Mouse (Mus musculus): ENCODE results near the gene Chid1.

Gene Chid1

DNA sequence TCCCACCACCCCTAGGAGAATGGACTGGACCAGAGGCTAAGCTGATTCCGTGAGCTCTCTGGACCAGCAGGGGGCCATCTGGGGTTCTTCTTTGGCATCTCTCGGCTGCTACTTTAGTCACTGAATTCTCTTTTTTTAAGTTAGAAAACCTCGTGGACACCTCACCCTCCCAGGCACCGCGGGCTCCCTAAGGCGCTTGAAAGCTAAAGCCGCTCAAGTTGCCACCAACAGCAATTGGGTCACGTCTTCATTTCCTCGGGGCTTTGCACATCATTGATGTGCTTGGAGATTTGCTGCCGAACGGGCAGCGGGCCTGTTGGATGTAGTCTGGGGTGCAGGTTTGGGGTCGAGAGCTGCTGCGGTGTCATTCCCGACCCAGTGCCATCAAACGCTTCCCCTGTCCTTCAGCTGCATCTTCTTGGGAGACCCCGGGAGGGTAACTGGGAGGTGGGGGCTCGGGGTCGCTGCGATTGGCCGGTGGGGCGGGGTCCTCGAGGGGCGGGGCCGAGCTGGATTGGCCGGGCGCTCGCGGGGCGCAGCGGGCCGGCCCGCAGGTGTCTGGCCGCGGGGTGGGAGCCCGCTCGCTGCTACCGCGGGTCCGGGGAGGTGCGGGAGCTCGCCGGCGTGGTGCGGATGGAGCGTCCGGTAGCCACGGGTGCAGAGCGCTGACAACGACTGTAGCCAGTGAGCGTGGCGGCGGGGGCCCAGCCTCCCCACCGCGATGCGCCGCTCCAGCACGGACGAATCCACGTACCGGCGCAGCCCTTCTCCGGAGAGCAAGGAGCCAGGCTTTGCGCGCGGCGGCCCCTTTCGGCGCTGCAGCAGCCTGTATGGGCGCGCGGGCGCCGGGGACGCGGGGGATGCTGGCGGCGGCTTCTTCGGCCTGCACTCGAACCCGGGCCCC, 57.9 kb downstream of the Chid1 start:
- H3K27me3 ChIP-seq (ENCODE audit: control insufficient read depth, insufficient read depth, low read length, poor library complexity, severe bottlenecking), result no peaks in the 10 kb centered on the region
- DNase-seq (ENCODE audit: low read depth, low spot score), result peak; percentile 68
- H3K36me3 ChIP-seq (ENCODE audit: control insufficient read depth, insufficient read depth, low read length, poor library complexity, severe bottlenecking), result no peaks in the 10 kb centered on the region

DNA sequence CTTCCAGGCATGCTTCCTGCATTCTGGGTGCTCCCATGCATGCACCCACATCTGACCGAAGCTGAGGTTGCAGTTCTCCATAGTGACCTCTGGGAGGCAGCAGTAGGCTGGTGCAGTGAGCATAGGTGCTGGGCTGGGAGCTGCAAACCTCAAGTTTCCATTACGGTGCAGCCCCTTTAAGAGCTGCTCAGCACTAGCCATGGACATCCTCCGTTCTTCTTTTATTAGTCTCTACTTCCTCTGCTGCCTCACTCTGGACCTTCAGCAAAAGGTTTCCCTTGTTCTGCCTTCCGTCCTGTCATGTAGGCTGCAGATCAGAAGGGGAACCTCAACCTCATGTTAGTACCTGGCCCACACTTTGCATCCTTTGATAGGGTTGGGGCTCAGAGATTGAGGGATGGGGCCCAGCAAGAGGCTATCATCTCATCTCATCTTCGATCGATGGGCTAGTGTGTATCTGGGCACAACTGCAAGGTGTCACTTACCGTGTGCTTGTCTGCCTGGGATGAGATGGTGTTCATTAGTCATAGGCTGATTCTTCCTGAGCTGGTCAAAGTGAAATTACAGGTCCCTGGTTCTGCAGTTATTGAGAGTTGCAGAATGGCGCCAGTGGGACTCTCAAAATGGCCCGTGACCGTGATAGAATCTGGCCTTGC, 58.7 kb downstream of the Chid1 start:
- no peaks in the 10 kb centered on the region for H3K36me3 ChIP-seq (ENCODE audit: control insufficient read depth, insufficient read depth, low read length, poor library complexity, severe bottlenecking)
- peak; percentile 95 for DNase-seq (ENCODE audit: low read depth, low spot score)
- H3K27me3 ChIP-seq (ENCODE audit: control insufficient read depth, insufficient read depth, low read length, poor library complexity, severe bottlenecking), result no peaks in the 10 kb centered on the region

DNA sequence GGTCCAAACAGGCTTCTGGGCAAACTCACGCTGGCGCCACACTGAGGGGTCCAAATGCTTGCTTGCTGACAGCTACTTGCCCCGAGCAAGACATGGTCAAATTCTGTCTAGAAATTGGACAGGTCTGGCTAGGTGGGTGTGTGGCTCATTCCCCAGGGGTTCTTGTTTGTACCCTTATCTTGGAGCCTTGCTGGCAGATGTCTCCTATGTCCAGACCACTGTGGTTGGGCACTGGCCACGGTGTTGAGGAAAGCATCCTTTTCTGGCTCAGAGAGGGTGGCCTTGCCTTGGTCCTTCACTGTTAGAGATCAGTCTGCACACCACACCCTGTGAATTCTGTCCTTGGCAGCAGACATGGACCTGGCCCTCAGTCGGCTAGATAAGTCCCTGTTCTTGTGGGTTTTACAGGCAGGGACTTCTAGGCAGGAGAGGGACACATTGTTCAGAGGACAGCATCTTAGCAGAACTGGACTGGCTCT, 61.3 kb downstream of the Chid1 start:
- no peak for DNase-seq (ENCODE audit: low read depth, low spot score)

DNA sequence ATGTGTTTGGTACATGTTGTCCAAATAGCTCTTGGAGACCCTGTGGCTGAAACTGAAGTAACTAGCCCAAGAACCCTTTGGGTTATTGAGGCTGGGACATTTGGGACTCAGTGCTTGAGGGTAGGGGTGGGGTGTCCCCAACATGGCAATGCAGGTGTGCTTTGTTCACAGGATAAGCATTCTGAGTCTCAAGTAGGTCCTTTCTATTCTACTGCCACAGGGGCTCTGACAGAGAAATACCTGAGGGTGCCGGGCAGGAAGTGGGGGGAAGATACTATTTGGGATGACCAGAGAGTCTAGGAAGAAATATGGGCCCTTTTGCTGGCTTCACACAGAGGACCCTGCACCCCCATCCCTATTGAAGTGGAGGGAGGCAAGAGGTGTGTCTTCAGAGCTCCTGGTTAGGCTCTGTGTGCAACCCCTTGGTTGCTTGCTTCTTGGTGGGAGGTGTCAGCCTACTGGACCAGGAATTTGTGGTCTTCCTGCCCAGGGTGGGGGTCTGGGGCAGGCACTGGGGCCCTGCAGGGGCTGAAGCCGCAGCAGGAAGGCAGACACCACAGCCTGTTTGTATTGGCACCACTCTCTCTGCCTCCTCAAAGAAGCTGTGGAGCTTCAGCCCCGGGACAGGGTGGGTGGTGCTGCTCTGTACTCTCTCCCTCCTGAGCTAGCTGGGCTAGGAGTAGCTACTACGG, 61.9 kb downstream of the Chid1 start:
- Histone ChIP-seq H3K27me3 (ENCODE audit: control insufficient read depth, insufficient read depth, low read length, poor library complexity, severe bottlenecking) (no peaks in the 10 kb centered on the region), H3K36me3 (ENCODE audit: control insufficient read depth, insufficient read depth, low read length, poor library complexity, severe bottlenecking) (no peaks in the 10 kb centered on the region)
- no peak for DNase-seq (ENCODE audit: low read depth, low spot score)

More for the DNA sequence above, 61.3 kb downstream of the Chid1 start:
- Histone ChIP-seq H3K27me3 (ENCODE audit: control insufficient read depth, insufficient read depth, low read length, poor library complexity, severe bottlenecking) (no peaks in the 10 kb centered on the region), H3K36me3 (ENCODE audit: control insufficient read depth, insufficient read depth, low read length, poor library complexity, severe bottlenecking) (no peaks in the 10 kb centered on the region)

DNA sequence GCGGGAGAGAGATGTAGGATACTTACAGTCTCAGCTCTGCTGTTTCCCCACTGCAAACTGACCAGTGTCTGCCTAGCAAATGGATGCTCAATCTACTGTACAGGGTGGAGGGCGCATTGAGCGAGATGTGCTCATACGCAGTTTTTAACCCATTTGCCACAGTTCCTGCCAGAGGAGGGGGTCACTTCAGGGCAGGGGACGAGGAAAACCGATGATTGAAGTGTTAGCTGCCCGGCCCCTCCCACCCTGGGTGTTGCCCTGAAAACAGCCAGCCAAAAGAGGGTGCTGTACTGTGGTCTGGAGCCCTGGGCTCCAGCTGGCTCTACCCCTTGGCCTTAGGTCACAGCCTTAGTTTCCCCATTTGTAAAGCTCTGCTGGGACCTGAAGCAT, 62.7 kb downstream of the Chid1 start:
- no peaks in the 10 kb centered on the region for H3K36me3 ChIP-seq (ENCODE audit: control insufficient read depth, insufficient read depth, low read length, poor library complexity, severe bottlenecking)
- no peaks in the 10 kb centered on the region for H3K27me3 ChIP-seq (ENCODE audit: control insufficient read depth, insufficient read depth, low read length, poor library complexity, severe bottlenecking)
- no peak for DNase-seq (ENCODE audit: low read depth, low spot score)

DNA sequence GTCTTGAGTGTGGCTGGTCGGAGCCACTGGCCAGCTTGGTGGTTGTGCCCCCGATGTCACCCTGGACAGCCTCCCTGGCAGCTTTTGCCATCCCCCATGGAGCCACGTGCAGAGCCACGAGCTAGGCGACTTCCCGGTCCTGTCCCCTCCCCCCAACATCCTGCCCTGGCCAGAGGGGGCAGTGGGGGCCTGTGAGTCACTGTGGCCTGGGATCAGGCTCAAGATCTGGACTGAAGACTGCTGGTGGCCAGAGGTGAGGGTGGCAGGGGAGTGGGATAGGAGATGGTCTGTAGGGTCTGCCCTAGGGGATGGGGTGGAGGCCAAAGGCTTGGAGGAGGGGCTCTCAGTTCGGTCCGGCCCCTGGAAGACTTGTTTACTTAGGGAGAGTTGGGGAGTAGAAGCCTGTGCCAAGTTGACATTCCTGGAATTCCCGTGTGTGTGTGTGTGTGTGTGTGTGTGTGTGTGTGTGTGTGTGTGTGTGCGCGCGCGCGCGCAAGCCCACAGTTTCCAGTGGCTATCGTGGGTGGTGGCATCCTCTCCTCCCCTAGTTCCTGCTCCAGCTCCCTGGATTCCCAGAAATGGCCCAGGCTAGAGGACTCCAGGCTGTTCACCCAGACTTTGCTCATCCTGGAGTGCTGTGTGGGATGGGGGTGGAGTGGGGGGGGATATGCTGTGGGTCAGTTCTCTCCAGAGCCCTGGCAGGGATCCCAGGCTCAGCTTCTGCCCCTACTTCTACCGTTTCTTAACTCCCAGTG, 63.3 kb downstream of the Chid1 start:
- peak; percentile 34 for DNase-seq (ENCODE audit: low read depth, low spot score)
- H3K27me3 ChIP-seq (ENCODE audit: control insufficient read depth, insufficient read depth, low read length, poor library complexity, severe bottlenecking), result no peaks in the 10 kb centered on the region
- H3K36me3 ChIP-seq (ENCODE audit: control insufficient read depth, insufficient read depth, low read length, poor library complexity, severe bottlenecking), result no peaks in the 10 kb centered on the region

DNA sequence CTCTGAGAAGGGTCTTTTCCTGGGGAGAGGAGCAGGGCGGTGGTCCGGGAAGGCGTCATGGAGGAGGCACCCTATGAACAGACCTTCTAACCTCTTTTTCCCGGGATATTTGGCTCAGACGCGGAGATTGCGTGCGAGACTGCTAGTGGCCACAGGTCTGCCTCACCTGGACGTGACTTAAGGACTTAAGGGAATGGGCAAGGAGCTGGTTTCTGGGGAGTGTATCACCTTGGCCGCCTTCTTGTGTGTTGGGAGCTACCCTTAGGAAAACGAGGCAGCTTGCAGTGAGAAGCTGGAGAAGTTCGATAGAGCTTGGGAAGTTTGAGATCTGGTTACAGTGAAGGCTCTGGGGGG, 63.9 kb downstream of the Chid1 start:
- DNase-seq (ENCODE audit: low read depth, low spot score), result no peak
- Histone ChIP-seq H3K27me3 (ENCODE audit: control insufficient read depth, insufficient read depth, low read length, poor library complexity, severe bottlenecking) (no peaks in the 10 kb centered on the region), H3K36me3 (ENCODE audit: control insufficient read depth, insufficient read depth, low read length, poor library complexity, severe bottlenecking) (no peaks in the 10 kb centered on the region; the same call in none of the 2 replicates)

DNA sequence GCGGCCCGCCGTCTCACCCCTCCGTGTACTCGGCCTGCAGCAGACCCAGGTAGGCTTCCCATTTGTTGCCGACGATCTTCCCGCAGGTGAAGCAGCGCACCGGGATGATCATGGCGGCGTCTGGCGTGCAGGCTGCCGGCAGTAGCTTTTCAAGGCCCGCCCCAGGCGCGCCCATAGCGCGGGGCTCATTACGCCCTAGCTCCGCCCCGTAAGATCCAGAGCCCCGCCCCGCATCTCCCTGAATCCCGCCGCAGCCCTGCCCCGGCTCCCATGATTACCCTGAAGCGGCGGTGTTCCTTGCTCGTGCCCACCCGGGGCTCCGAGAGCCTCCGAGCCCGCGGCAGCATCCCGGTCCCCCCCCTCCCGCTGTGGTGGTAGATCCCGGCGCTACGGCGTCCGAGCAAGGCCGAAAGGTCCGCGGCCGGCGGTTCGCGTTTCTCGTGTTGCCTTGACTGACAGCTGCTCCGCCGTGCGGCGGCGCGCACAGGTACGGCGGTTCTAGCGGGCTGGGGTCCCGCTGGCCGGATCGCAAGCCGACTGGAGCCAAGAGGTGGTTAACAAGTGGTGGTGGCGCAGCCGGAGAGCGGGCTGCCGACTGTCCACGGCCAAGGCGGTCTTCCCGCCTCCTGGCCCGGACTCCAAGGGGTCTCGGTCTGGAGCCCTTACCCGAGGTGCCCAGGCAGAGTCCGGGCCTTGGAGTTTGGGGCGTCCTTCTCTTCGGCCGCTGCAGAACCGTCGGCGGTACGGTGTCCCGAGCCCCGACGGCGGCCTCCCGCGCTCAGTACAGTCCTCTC, 64.4 kb downstream of the Chid1 start, which contains the start of the genes Polr2l and Tspan4:
Polr2l (minus strand) TSS at position 122 of the 794 bp plus-strand sequence.
Tspan4 (plus strand) TSS at position 230 of the 794 bp plus-strand sequence.
- peak; percentile 88 for DNase-seq (ENCODE audit: low read depth, low spot score)
- no peaks in the 10 kb centered on the region for H3K27me3 ChIP-seq (ENCODE audit: control insufficient read depth, insufficient read depth, low read length, poor library complexity, severe bottlenecking)
- H3K36me3 ChIP-seq (ENCODE audit: control insufficient read depth, insufficient read depth, low read length, poor library complexity, severe bottlenecking), result peaks cover 1% of the 10 kb centered on the region

DNA sequence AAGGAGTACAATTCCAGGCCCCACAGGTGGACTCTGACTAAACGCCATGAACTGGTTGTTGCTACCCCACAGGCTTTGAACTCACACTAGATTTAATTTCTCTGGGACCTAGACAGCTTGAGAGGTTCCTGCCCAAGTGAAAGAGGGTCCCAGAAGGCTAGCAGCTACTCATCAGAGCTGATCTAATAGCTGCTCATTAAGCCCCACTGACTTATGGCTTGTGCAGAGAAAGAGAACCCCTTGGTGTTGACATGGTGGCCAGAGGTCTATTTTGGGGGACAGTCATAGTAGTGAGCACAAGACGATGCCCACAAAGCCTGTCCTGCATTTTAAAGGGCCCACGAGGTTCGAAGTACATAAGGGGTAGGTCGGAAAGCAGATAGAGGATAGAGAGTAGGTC, 65.5 kb downstream of the Chid1 start:
- Histone ChIP-seq H3K27me3 (ENCODE audit: control insufficient read depth, insufficient read depth, low read length, poor library complexity, severe bottlenecking) (no peaks in the 10 kb centered on the region), H3K36me3 (ENCODE audit: control insufficient read depth, insufficient read depth, low read length, poor library complexity, severe bottlenecking) (peaks cover 1% of the 10 kb centered on the region)
- no peak for DNase-seq (ENCODE audit: low read depth, low spot score)

DNA sequence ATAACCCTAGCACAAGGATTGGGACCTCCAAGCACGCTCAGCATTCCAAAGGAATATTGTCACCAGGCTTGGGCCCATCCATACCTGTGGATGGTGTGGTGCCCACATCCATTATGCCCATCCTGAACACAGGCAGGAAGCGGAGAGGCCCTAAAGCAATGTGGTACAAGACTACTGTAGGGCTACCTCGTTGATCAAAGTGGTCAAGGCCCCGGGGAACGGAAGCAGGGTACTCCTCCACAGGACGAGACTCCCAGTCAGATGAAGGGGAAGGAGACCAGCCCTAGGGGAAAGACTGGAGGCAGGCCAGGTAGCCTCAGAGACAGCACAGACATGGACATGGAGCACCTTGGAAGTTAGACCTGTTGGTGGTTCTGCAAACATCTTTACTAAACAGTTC, 66.9 kb downstream of the Chid1 start:
- H3K27me3 ChIP-seq (ENCODE audit: control insufficient read depth, insufficient read depth, low read length, poor library complexity, severe bottlenecking), result no peaks in the 10 kb centered on the region
- DNase-seq (ENCODE audit: low read depth, low spot score), result no peak
- H3K36me3 ChIP-seq (ENCODE audit: control insufficient read depth, insufficient read depth, low read length, poor library complexity, severe bottlenecking), result peaks cover 1% of the 10 kb centered on the region

DNA sequence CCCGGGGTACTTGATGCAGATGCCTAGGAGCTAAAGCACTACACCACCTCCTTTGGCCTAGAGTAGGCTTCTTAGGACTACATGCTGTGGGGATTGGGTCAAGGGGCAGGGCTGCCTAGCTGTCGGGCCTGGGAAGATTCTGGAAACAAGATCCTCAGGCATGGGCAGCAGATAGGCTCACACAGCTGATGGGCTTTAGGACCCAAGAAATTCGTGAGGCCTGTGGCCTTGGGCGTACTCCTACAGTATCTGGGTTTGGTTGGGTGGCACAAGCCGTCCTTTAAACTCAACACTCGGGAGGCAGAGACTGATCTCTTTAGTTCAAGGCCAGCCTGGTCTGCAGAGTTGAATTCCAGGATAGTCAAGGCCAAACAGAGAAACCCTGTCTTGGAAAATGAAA, 67.4 kb downstream of the Chid1 start:
- peaks cover 1% of the 10 kb centered on the region for H3K36me3 ChIP-seq (ENCODE audit: control insufficient read depth, insufficient read depth, low read length, poor library complexity, severe bottlenecking)
- no peaks in the 10 kb centered on the region for H3K27me3 ChIP-seq (ENCODE audit: control insufficient read depth, insufficient read depth, low read length, poor library complexity, severe bottlenecking)
- no peak for DNase-seq (ENCODE audit: low read depth, low spot score)

DNA sequence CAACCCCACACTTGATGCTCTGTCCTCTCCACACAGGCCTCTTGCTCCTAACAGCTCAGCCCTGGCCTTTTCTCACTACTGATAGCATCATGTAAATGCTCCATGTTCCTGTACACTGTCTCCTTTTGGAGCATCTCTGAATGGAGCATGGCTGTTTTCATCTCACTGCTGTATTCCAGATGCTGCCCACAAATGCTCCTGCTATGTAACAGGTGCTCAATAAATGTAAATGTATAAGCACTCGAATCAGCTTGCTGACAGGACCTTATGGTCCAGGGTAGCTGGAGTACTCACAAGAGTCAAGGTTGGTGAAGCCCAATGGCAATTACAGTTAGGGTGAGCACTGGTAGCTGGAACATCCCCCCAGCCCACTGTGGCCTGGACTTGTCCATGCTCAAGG, 68.4 kb downstream of the Chid1 start:
- DNase-seq (ENCODE audit: low read depth, low spot score), result no peak
- no peaks in the 10 kb centered on the region for H3K27me3 ChIP-seq (ENCODE audit: control insufficient read depth, insufficient read depth, low read length, poor library complexity, severe bottlenecking)
- H3K36me3 ChIP-seq (ENCODE audit: control insufficient read depth, insufficient read depth, low read length, poor library complexity, severe bottlenecking), result peaks cover 1% of the 10 kb centered on the region

DNA sequence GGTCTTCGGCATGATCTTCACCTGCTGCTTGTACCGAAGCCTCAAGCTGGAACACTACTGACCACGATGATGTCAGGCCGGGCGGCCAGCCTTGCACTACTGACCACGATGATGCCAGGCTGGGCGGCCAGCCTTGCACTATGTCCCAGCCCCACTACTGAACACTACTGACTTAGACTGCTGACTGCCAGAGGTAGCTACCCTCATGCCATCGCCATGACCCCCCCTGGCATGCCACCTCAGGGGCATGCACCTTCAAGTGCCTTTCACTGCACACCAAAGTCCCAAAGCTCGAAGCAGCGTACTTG, 69.1 kb downstream of the Chid1 start:
- no peaks in the 10 kb centered on the region for H3K27me3 ChIP-seq (ENCODE audit: control insufficient read depth, insufficient read depth, low read length, poor library complexity, severe bottlenecking)
- peaks cover 1% of the 10 kb centered on the region for H3K36me3 ChIP-seq (ENCODE audit: control insufficient read depth, insufficient read depth, low read length, poor library complexity, severe bottlenecking)
- DNase-seq (ENCODE audit: low read depth, low spot score), result no peak
